Mouse (Mus musculus) lung, adult 2 months (tissue): ENCODE results near the gene Col8a2.

Source experiments
- CTCF ChIP-seq: fragments of 200-500 bp; IDR thresholded peaks from 2 replicates; pipeline ENCODE4 v1.5.1; 2011; ENCODE audit warnings: mild to moderate bottlenecking, low read length, control low read depth; ENCODE audit not compliant: insufficient read depth
- POLR2A ChIP-seq: fragments of 200-500 bp; IDR thresholded peaks from 2 replicates; pipeline ENCODE4 v1.6.1; 2011; ENCODE audit warnings: low read depth, mild to moderate bottlenecking, control low read depth, low read length, borderline replicate concordance; ENCODE audit errors: extremely low read depth

DNA sequence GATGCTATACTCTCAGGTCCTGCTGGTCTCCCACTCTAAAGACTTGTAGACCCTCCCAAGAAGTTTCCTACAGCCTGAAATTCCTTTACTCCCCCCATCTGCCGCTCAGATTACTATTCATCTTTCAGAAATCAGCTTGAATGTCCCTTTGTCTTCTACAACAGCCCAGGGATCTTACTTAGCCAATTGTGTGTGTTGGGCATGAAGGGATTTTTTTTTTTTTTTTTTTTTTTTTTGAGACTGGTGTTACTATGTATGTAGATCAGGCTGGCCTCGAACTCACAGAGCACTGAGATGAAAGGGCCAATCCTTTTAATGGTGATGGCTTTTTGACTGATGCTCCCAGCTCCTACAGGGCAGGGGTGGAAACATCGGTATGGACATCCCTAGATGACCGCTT lies 9.3 kb downstream of the Col8a2 start:
- no peak for TF ChIP-seq CTCF
- TF ChIP-seq POLR2A, result no peak
